Mouse (Mus musculus) erythroblast, embryonic 14.5 days (primary cell): Measurements from ENCODE around the gene F930015N05Rik.

Experiments
- GATA1 ChIP-seq: IDR thresholded peaks from 2 replicates; pipeline ENCODE4 v1.6.1; 2012; ENCODE audit warnings: low read length, inconsistent platforms, mixed read lengths
- TAL1 ChIP-seq: IDR thresholded peaks from 3 replicates; pipeline ENCODE4 v1.6.1; 2012; ENCODE audit warnings: low read length, inconsistent platforms, mixed read lengths

DNA sequence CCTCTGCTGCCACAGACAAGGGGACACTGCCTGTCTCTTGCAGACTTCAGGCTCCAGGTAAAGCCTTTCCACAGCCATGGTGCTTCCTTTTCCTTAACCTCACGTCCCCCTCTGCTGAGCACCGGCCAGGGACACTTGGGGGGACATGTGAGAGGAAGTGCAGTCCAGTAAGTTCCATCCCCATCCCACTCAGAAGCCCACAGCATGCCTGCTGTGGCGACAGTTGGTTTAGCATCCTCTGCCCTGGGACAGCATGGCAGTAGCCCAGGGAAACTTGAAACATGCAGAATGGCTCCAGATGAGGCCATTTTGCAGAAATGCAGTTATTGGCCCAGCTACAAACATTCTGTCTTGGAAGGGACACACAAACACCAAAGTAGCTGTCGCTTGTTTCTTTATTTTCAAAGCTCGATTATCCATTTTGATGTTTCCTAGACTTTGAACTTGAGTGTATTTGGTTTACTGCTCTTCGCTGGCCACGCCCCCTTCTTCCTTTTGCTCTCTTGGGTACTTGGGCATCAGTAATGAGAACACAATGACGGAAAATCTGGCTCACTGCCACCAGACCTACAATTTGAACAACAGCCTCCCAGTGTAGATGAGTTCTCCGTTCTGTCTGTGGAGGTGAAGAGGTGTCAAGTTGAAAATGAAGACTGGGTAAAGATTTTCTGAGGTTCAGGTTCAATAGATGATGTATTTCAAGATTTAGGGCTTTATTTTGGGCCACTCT lies 12.3 kb upstream of the F930015N05Rik start:
- TF ChIP-seq GATA1 (no peak), TAL1 (no peak)
